Mouse (Mus musculus) lung, postnatal 4 days (tissue): ENCODE data around the gene Pip4k2a.

Experiments used
- DNase-seq, 2 experiments: peaks; one replicate each; pipeline ENCODE4 v3.0.0; 2021

The Pip4k2a gene

GRCm38 (mm10) chr2:18979046-18979445 lies 18.9 kb downstream of the Pip4k2a start:
- DNase-seq: no peak

GRCm38 (mm10) chr2:18977201-18977805 lies 20.6 kb downstream of the Pip4k2a start:
- DNase-seq: no peak

GRCm38 (mm10) chr2:18976175-18976574 lies 21.8 kb downstream of the Pip4k2a start:
- peak in 1 of 2 experiments; percentile 31 for DNase-seq

GRCm38 (mm10) chr2:18974882-18975645 lies 22.9 kb downstream of the Pip4k2a start:
- no peak for DNase-seq

GRCm38 (mm10) chr2:18971564-18971963 lies 26.4 kb downstream of the Pip4k2a start:
- no peak for DNase-seq

GRCm38 (mm10) chr2:18970461-18970860 lies 27.5 kb downstream of the Pip4k2a start:
- DNase-seq: no peak

- no peak for DNase-seq
Observed at GRCm38 (mm10) chr2:18969066-18969681, 28.8 kb downstream of the Pip4k2a start.

GRCm38 (mm10) chr2:18967451-18968063 lies 30.4 kb downstream of the Pip4k2a start:
- DNase-seq: no peak

- no peak for DNase-seq
Observed at GRCm38 (mm10) chr2:18966566-18966965, 31.4 kb downstream of the Pip4k2a start.

GRCm38 (mm10) chr2:18965950-18966349 lies 32.0 kb downstream of the Pip4k2a start:
- DNase-seq: no peak

GRCm38 (mm10) chr2:18965108-18965507 lies 32.8 kb downstream of the Pip4k2a start:
- no peak for DNase-seq

- DNase-seq: no peak
Observed at GRCm38 (mm10) chr2:18963286-18964040, 34.5 kb downstream of the Pip4k2a start.

GRCm38 (mm10) chr2:18962502-18962901 lies 35.4 kb downstream of the Pip4k2a start:
- no peak for DNase-seq

GRCm38 (mm10) chr2:18960376-18960973 lies 37.5 kb downstream of the Pip4k2a start:
- DNase-seq: no peak

GRCm38 (mm10) chr2:18959558-18959957 lies 38.4 kb downstream of the Pip4k2a start:
- DNase-seq: no peak

GRCm38 (mm10) chr2:18959008-18959407 lies 38.9 kb downstream of the Pip4k2a start:
- no peak for DNase-seq

- no peak for DNase-seq
Observed at GRCm38 (mm10) chr2:18958501-18958900, 39.4 kb downstream of the Pip4k2a start.

- DNase-seq: no peak
Observed at GRCm38 (mm10) chr2:18958044-18958443, 39.9 kb downstream of the Pip4k2a start.

- no peak for DNase-seq
Observed at GRCm38 (mm10) chr2:18957459-18957858, 40.5 kb downstream of the Pip4k2a start.

- no peak for DNase-seq
Observed at GRCm38 (mm10) chr2:18956945-18957344, 41.0 kb downstream of the Pip4k2a start.

GRCm38 (mm10) chr2:18956424-18956823 lies 41.5 kb downstream of the Pip4k2a start:
- DNase-seq: no peak

GRCm38 (mm10) chr2:18955671-18956070 lies 42.3 kb downstream of the Pip4k2a start:
- no peak for DNase-seq
